Comparison of ENCODE assay signal across 14 mouse cellular contexts in genomic region chr11:97569806-97570205, GRCm38 (mm10). TPM values are rescaled to one million over a fixed set of nuclear protein-coding genes. Genes with fewer than 3 reads are reported as not detected.
DNase-seq lines count a peak whose midpoint lies in the region; ATAC-seq and TF ChIP-seq lines count a peak whose summit lies in the region.
"Had no signal": no experiment of that assay in that cellular context is flagged by ENCODE, and none has a peak within 500 bp of the region (broad histone marks: within the 10 kb centered on the region; RNA-seq: fewer than 3 reads in every experiment).

No protein-coding gene starts in this region.

- TF ChIP-seq POLR2A in thymus, adult 2 months (IDR thresholded peaks at IDR 0.05; ENCODE audit: control insufficient read depth, extremely low read depth, insufficient read depth, low read length, poor library complexity): no peak

- 36% methylated on average over 3 of the region's 3 CpGs for WGBS in midbrain, embryonic 10.5 days
- 35% methylated on average over 3 of the region's 3 CpGs for WGBS in midbrain, embryonic 16.5 days
- WGBS in forebrain, embryonic 10.5 days: 47% methylated on average over 3 of the region's 3 CpGs
- WGBS in hindbrain, embryonic 16.5 days: 31% methylated on average over 3 of the region's 3 CpGs
- WGBS in thymus, adult 2 months: 59% methylated on average over 3 of the region's 3 CpGs

- H3K36me3 ChIP-seq in midbrain, embryonic 10.5 days: no peaks in the 10 kb centered on the region
- no peaks in the 10 kb centered on the region for H3K36me3 ChIP-seq in midbrain, embryonic 16.5 days (ENCODE audit: control insufficient read depth, insufficient read depth, low read length)
- no peaks in the 10 kb centered on the region for H3K36me3 ChIP-seq in forebrain, embryonic 10.5 days (replicated peaks)
- H3K36me3 ChIP-seq in hindbrain, embryonic 16.5 days (ENCODE audit: control insufficient read depth, insufficient read depth, low read length): no peaks in the 10 kb centered on the region
- no peaks in the 10 kb centered on the region for H3K36me3 ChIP-seq in thymus, adult 2 months (ENCODE audit: control insufficient read depth, insufficient read depth, low read length)
- H3K36me3 ChIP-seq: heart, embryonic 12.5 days; liver, embryonic 12.5 days had no signal

- DNase-seq in midbrain, embryonic 10.5 days (ENCODE audit: low spot score): no peak
- no peak for DNase-seq in forebrain, embryonic 10.5 days (ENCODE audit: extremely low spot score, low spot score)
- DNase-seq in kidney, adult 8-10 months: no peak
- DNase-seq in natural killer cell, adult 2 months (ENCODE audit: low spot score in 2 of 2): no peak
- no peak for DNase-seq in thymus, adult 2 months
- DNase-seq: gastrocnemius, postnatal 36 days; heart, postnatal 4 days; kidney, adult 2 months had no signal

- no peaks in the 10 kb centered on the region for H3K9me3 ChIP-seq in midbrain, embryonic 10.5 days (replicated peaks)
- H3K9me3 ChIP-seq in midbrain, embryonic 16.5 days (replicated peaks; ENCODE audit: control insufficient read depth, low read length, poor library complexity, severe bottlenecking): no peaks in the 10 kb centered on the region
- no peaks in the 10 kb centered on the region for H3K9me3 ChIP-seq in forebrain, embryonic 10.5 days
- H3K9me3 ChIP-seq in hindbrain, embryonic 16.5 days (ENCODE audit: control insufficient read depth, low read length): no peaks in the 10 kb centered on the region
- H3K9me3 ChIP-seq: heart, embryonic 12.5 days; liver, embryonic 12.5 days had no signal

- no peak for TF ChIP-seq CTCF in thymus, adult 2 months (IDR thresholded peaks at IDR 0.05; ENCODE audit: borderline replicate concordance, control insufficient read depth, extremely low read depth, insufficient read depth, low read length, poor library complexity)

- H3K27ac ChIP-seq in midbrain, embryonic 10.5 days (replicated peaks): peak overlapping the region; percentile 65; the same call in 1 of the 2 replicates
- no peak overlapping the region for H3K27ac ChIP-seq in midbrain, embryonic 16.5 days (ENCODE audit: low read length)
- H3K27ac ChIP-seq in forebrain, embryonic 10.5 days: peak overlapping the region; percentile 56; the same call in 1 of the 2 replicates
- peak overlapping the region; percentile 29; the same call in 1 of the 2 replicates for H3K27ac ChIP-seq in hindbrain, embryonic 16.5 days (ENCODE audit: low read depth, low read length)
- H3K27ac ChIP-seq in thymus, adult 2 months (ENCODE audit: control insufficient read depth, insufficient read depth, low read length): no peak overlapping the region
- H3K27ac ChIP-seq: liver, embryonic 12.5 days had no signal

- no peak overlapping the region for H3K4me3 ChIP-seq in midbrain, embryonic 10.5 days
- H3K4me3 ChIP-seq in midbrain, embryonic 16.5 days (ENCODE audit: low read depth, low read length): no peak overlapping the region
- no peak overlapping the region; the same call in 1 of the 2 replicates for H3K4me3 ChIP-seq in forebrain, embryonic 10.5 days
- H3K4me3 ChIP-seq in hindbrain, embryonic 16.5 days (ENCODE audit: low read length): no peak overlapping the region
- no peak overlapping the region for H3K4me3 ChIP-seq in thymus, adult 2 months (ENCODE audit: control insufficient read depth, insufficient read depth, low read length)
- H3K4me3 ChIP-seq: heart, embryonic 12.5 days; liver, embryonic 12.5 days had no signal

- no peak overlapping the region for H3K4me2 ChIP-seq in midbrain, embryonic 16.5 days (ENCODE audit: low read length)
- peak overlapping the region; percentile 8; the same call in 1 of the 2 replicates for H3K4me2 ChIP-seq in hindbrain, embryonic 16.5 days (ENCODE audit: low read length)
- H3K4me2 ChIP-seq: heart, embryonic 12.5 days; liver, embryonic 12.5 days had no signal

- ATAC-seq in midbrain, embryonic 16.5 days: no peak
- no peak for ATAC-seq in hindbrain, embryonic 16.5 days
- ATAC-seq: activated CD4-positive, CD25-positive, alpha-beta regulatory T cell, adult 4 months; CD4-positive, CD25-positive, alpha-beta regulatory T cell, adult 4 months; liver, embryonic 12.5 days had no signal

- H3K27me3 ChIP-seq in midbrain, embryonic 10.5 days (ENCODE audit: low read depth, poor library complexity, severe bottlenecking): peaks cover 100% of the 10 kb centered on the region
- no peaks in the 10 kb centered on the region for H3K27me3 ChIP-seq in midbrain, embryonic 16.5 days (ENCODE audit: control insufficient read depth, insufficient read depth, low read depth, low read length)
- H3K27me3 ChIP-seq in forebrain, embryonic 10.5 days (ENCODE audit: poor library complexity, severe bottlenecking): peaks cover 98% of the 10 kb centered on the region
- H3K27me3 ChIP-seq in hindbrain, embryonic 16.5 days (replicated peaks; ENCODE audit: control insufficient read depth, insufficient read depth, low read length): no peaks in the 10 kb centered on the region
- H3K27me3 ChIP-seq in thymus, adult 2 months (ENCODE audit: control insufficient read depth, insufficient read depth, low read length): peaks cover 8% of the 10 kb centered on the region; the same call in 1 of the 2 replicates

- H3K9ac ChIP-seq in midbrain, embryonic 16.5 days (ENCODE audit: low read depth, low read length): no peak overlapping the region
- H3K9ac ChIP-seq in hindbrain, embryonic 16.5 days (ENCODE audit: low read depth, low read length): no peak overlapping the region
- H3K9ac ChIP-seq: heart, embryonic 12.5 days; liver, embryonic 12.5 days had no signal

- peaks cover 99% of the 10 kb centered on the region for H3K4me1 ChIP-seq in midbrain, embryonic 10.5 days
- H3K4me1 ChIP-seq in midbrain, embryonic 16.5 days (ENCODE audit: control insufficient read depth, insufficient read depth, low read length): peaks cover 76% of the 10 kb centered on the region
- peaks cover 100% of the 10 kb centered on the region for H3K4me1 ChIP-seq in forebrain, embryonic 10.5 days
- H3K4me1 ChIP-seq in hindbrain, embryonic 16.5 days (ENCODE audit: control insufficient read depth, insufficient read depth, low read depth, low read length): peaks cover 79% of the 10 kb centered on the region
- H3K4me1 ChIP-seq in thymus, adult 2 months (replicated peaks; ENCODE audit: control insufficient read depth, insufficient read depth, low read length): no peaks in the 10 kb centered on the region; the same call in none of the 2 replicates

RNA-seq across cellular contexts. Expression of gene Srcin1, which starts 6.2 kb away (rescaled TPM):
- polyA plus RNA-seq in midbrain, embryonic 10.5 days (2016; fragmentation: Nextera tagmentation; extraction: Ambion mirVana): 0.89 and 1.6 TPM in 2 replicates
- polyA plus RNA-seq in midbrain, embryonic 16.5 days (2015; fragmentation: Nextera tagmentation; extraction: Ambion mirVana): 9.2 and 10.4 TPM in 2 replicates
- polyA plus RNA-seq in forebrain, embryonic 10.5 days (2016; fragmentation: Nextera tagmentation; extraction: Ambion mirVana): 0.91 and 1.1 TPM in 2 replicates
- polyA plus RNA-seq in hindbrain, embryonic 16.5 days (2015; fragmentation: Nextera tagmentation; extraction: Ambion mirVana): 8.0 and 8.9 TPM in 2 replicates
- 0.32 and 0.55 TPM in 2 replicates for polyA plus RNA-seq in thymus, adult 2 months (2012; rRNA removed)
- polyA plus RNA-seq: activated CD4-positive, CD25-positive, alpha-beta regulatory T cell, adult 4 months; CD4-positive, CD25-positive, alpha-beta regulatory T cell, adult 4 months; heart, embryonic 12.5 days had no signal

RNA-seq across cellular contexts. Expression of gene Epop, which starts 59.7 kb away (rescaled TPM):
- 10.4 and 13.3 TPM in 2 replicates for polyA plus RNA-seq in midbrain, embryonic 10.5 days (2016; fragmentation: Nextera tagmentation; extraction: Ambion mirVana)
- polyA plus RNA-seq in midbrain, embryonic 16.5 days (2015; fragmentation: Nextera tagmentation; extraction: Ambion mirVana): 1.2 and 1.3 TPM in 2 replicates
- polyA plus RNA-seq in forebrain, embryonic 10.5 days (2016; fragmentation: Nextera tagmentation; extraction: Ambion mirVana): 11.4 and 11.6 TPM in 2 replicates
- 1.2 and 1.4 TPM in 2 replicates for polyA plus RNA-seq in hindbrain, embryonic 16.5 days (2015; fragmentation: Nextera tagmentation; extraction: Ambion mirVana)
- polyA plus RNA-seq in thymus, adult 2 months (2012; rRNA removed): 5.6 and 8.4 TPM in 2 replicates

Comparison
In these comparisons a context has a peak if more than half of its experiments do, and no peak if none do; other contexts are left out.
1. H3K27ac ChIP-seq: peak in midbrain, embryonic 10.5 days (single experiment), forebrain, embryonic 10.5 days (single experiment) and hindbrain, embryonic 16.5 days (single experiment); none in midbrain, embryonic 16.5 days (single experiment) and thymus, adult 2 months (single experiment).